Mouse (Mus musculus) olfactory bulb, adult 2 months (tissue): Measurements from ENCODE around the gene Col6a6.

ENCODE experiments used
- CTCF ChIP-seq: fragments of 200-500 bp; IDR thresholded peaks from 2 replicates; pipeline ENCODE4 v1.5.1; 2012; ENCODE audit warnings: low read depth, mild to moderate bottlenecking, low read length, moderate library complexity; ENCODE audit not compliant: insufficient read depth
- POLR2A ChIP-seq: fragments of 200-500 bp; IDR thresholded peaks from 2 replicates; pipeline ENCODE4 v1.6.1; 2012; ENCODE audit warnings: mild to moderate bottlenecking, low read depth, low read length, moderate library complexity; ENCODE audit not compliant: insufficient read depth

- TF ChIP-seq CTCF: no peak
- no peak for TF ChIP-seq POLR2A
Measured at GRCm38 (mm10) chr9:105684549-105685165, 143.3 kb downstream of the Col6a6 start.
